16 mouse cellular contexts compared by ENCODE assay signal in genomic region chr10:34070999-34071492, GRCm38 (mm10). TPM values are rescaled to one million over a fixed set of nuclear protein-coding genes. Genes with fewer than 3 reads are reported as not detected.
DNase-seq lines count a peak whose midpoint lies in the region; ATAC-seq and TF ChIP-seq lines count a peak whose summit lies in the region.
"Had no signal": no experiment of that assay in that cellular context is flagged by ENCODE, and none has a peak within 500 bp of the region (broad histone marks: within the 10 kb centered on the region; RNA-seq: fewer than 3 reads in every experiment).

No protein-coding gene starts in this region.

- ATAC-seq in forebrain, embryonic 13.5 days = peak; percentile 77; the same call in 1 of the 2 replicates
- 0 out of 2 replicates have a peak, but pooled peaks have one; percentile 30 for ATAC-seq in limb, embryonic 14.5 days (ENCODE audit: low FRiP score, low read depth)
- peak; percentile 57; the same call in 1 of the 2 replicates for ATAC-seq in stomach, postnatal 0 days (ENCODE audit: low FRiP score, low TSS enrichment)
- ATAC-seq: hindbrain, embryonic 16.5 days; midbrain, embryonic 16.5 days had no signal

- H3K27ac ChIP-seq in forebrain, embryonic 13.5 days = no peak overlapping the region
- H3K27ac ChIP-seq in forebrain, embryonic 10.5 days = no peak overlapping the region
- no peak overlapping the region for H3K27ac ChIP-seq in limb, embryonic 14.5 days (replicated peaks; ENCODE audit: low read depth, low read length)
- H3K27ac ChIP-seq in limb, embryonic 10.5 days = no peak overlapping the region
- H3K27ac ChIP-seq in embryonic fibroblast, embryonic 13.5 days (ENCODE audit: insufficient read depth, low read length) = peak overlapping the region; percentile 83
- H3K27ac ChIP-seq in stomach, postnatal 0 days (replicated peaks) = no peak overlapping the region

- TF ChIP-seq CTCF in embryonic fibroblast, embryonic 13.5 days (IDR thresholded peaks at IDR 0.05; ENCODE audit: borderline replicate concordance, insufficient read depth, low read length) = no peak
- no peak for TF ChIP-seq CTCF in stomach, postnatal 0 days (IDR thresholded peaks at IDR 0.05; ENCODE audit: low read depth)

- TF ChIP-seq POLR2A in limb, embryonic 14.5 days (IDR thresholded peaks at IDR 0.05; ENCODE audit: borderline replicate concordance, extremely low read depth, insufficient read depth, insufficient read length) = no peak
- TF ChIP-seq POLR2A in embryonic fibroblast, embryonic 13.5 days (IDR thresholded peaks at IDR 0.05; ENCODE audit: low read depth, low read length) = no peak

- no peaks in the 10 kb centered on the region for H3K9me3 ChIP-seq in forebrain, embryonic 13.5 days (replicated peaks)
- H3K9me3 ChIP-seq in forebrain, embryonic 10.5 days = no peaks in the 10 kb centered on the region
- no peaks in the 10 kb centered on the region for H3K9me3 ChIP-seq in limb, embryonic 14.5 days (ENCODE audit: control insufficient read depth, low read length)
- no peaks in the 10 kb centered on the region for H3K9me3 ChIP-seq in limb, embryonic 10.5 days (replicated peaks)
- H3K9me3 ChIP-seq in stomach, postnatal 0 days (ENCODE audit: control insufficient read depth, low read length) = no peaks in the 10 kb centered on the region

- H3K27me3 ChIP-seq in forebrain, embryonic 13.5 days = no peaks in the 10 kb centered on the region
- no peaks in the 10 kb centered on the region for H3K27me3 ChIP-seq in forebrain, embryonic 10.5 days (ENCODE audit: poor library complexity, severe bottlenecking)
- H3K27me3 ChIP-seq in limb, embryonic 14.5 days (ENCODE audit: control insufficient read depth, insufficient read depth, low read length) = no peaks in the 10 kb centered on the region
- H3K27me3 ChIP-seq in limb, embryonic 10.5 days (ENCODE audit: low read depth, poor library complexity, severe bottlenecking) = no peaks in the 10 kb centered on the region
- H3K27me3 ChIP-seq in stomach, postnatal 0 days (ENCODE audit: control insufficient read depth, insufficient read depth, low read length) = no peaks in the 10 kb centered on the region

- peak overlapping the region; percentile 2 for H3K4me2 ChIP-seq in forebrain, embryonic 13.5 days
- no peak overlapping the region for H3K4me2 ChIP-seq in limb, embryonic 14.5 days (replicated peaks; ENCODE audit: low read depth, low read length, severe bottlenecking)
- 0 out of 2 replicates have a peak overlapping the region, but pooled peaks have one; percentile 12 for H3K4me2 ChIP-seq in stomach, postnatal 0 days (replicated peaks; ENCODE audit: low read depth)

- no peak for TF ChIP-seq EP300 in stomach, postnatal 0 days (optimal IDR thresholded peaks at IDR 0.05)

- H3K9ac ChIP-seq in forebrain, embryonic 13.5 days = no peak overlapping the region
- no peak overlapping the region for H3K9ac ChIP-seq in limb, embryonic 14.5 days (ENCODE audit: low read depth, low read length, severe bottlenecking)
- no peak overlapping the region for H3K9ac ChIP-seq in stomach, postnatal 0 days (ENCODE audit: low read length)

- 20% methylated on average over 5 of the region's 5 CpGs for WGBS in forebrain, embryonic 13.5 days
- WGBS in forebrain, embryonic 10.5 days = 62% methylated on average over 5 of the region's 5 CpGs
- 32% methylated on average over 5 of the region's 5 CpGs for WGBS in limb, embryonic 14.5 days
- WGBS in limb, embryonic 10.5 days = 48% methylated on average over 5 of the region's 5 CpGs
- 10% methylated on average over 5 of the region's 5 CpGs for WGBS in stomach, postnatal 0 days

- no peak overlapping the region for H3K4me3 ChIP-seq in forebrain, embryonic 13.5 days
- H3K4me3 ChIP-seq in forebrain, embryonic 10.5 days = no peak overlapping the region
- H3K4me3 ChIP-seq in limb, embryonic 14.5 days (replicated peaks; ENCODE audit: low read length) = no peak overlapping the region
- H3K4me3 ChIP-seq in limb, embryonic 10.5 days = no peak overlapping the region
- H3K4me3 ChIP-seq in embryonic fibroblast, embryonic 13.5 days (ENCODE audit: insufficient read depth, low read length) = no peak overlapping the region
- no peak overlapping the region for H3K4me3 ChIP-seq in stomach, postnatal 0 days (ENCODE audit: low read depth, low read length)

- no peaks in the 10 kb centered on the region for H3K36me3 ChIP-seq in forebrain, embryonic 13.5 days (ENCODE audit: poor library complexity, severe bottlenecking)
- no peaks in the 10 kb centered on the region for H3K36me3 ChIP-seq in forebrain, embryonic 10.5 days (replicated peaks)
- H3K36me3 ChIP-seq in limb, embryonic 14.5 days (ENCODE audit: control insufficient read depth, insufficient read depth, low read length) = no peaks in the 10 kb centered on the region
- no peaks in the 10 kb centered on the region for H3K36me3 ChIP-seq in limb, embryonic 10.5 days
- H3K36me3 ChIP-seq in stomach, postnatal 0 days (ENCODE audit: control insufficient read depth, insufficient read depth, low read length) = no peaks in the 10 kb centered on the region

- peaks cover 10% of the 10 kb centered on the region for H3K4me1 ChIP-seq in forebrain, embryonic 13.5 days
- peaks cover 10% of the 10 kb centered on the region for H3K4me1 ChIP-seq in forebrain, embryonic 10.5 days
- H3K4me1 ChIP-seq in limb, embryonic 14.5 days (ENCODE audit: control insufficient read depth, insufficient read depth, low read length) = no peaks in the 10 kb centered on the region
- H3K4me1 ChIP-seq in limb, embryonic 10.5 days = peaks cover 4% of the 10 kb centered on the region; the same call in 1 of the 2 replicates
- H3K4me1 ChIP-seq in embryonic fibroblast, embryonic 13.5 days (ENCODE audit: control insufficient read depth, insufficient read depth, low read length) = peaks cover 4% of the 10 kb centered on the region; the same call in 1 of the 2 replicates
- no peaks in the 10 kb centered on the region; the same call in 1 of the 2 replicates for H3K4me1 ChIP-seq in stomach, postnatal 0 days (replicated peaks; ENCODE audit: control insufficient read depth, insufficient read depth)

- DNase-seq in forebrain, embryonic 10.5 days (ENCODE audit: extremely low spot score, low spot score) = no peak
- DNase-seq in limb, embryonic 14.5 days (ENCODE audit: low spot score) = no peak
- no peak for DNase-seq in limb, embryonic 10.5 days (ENCODE audit: low spot score)
- DNase-seq in stomach, postnatal 0 days (ENCODE audit: low spot score) = no peak
- no peak for DNase-seq in natural killer cell, adult 2 months (ENCODE audit: low spot score in 2 of 2)
- no peak for DNase-seq in kidney, postnatal 36 days
- DNase-seq: cerebellum, postnatal 14 days; kidney, postnatal 4 days; liver; lung, postnatal 14 days; right cerebral cortex, postnatal 25 days had no signal

RNA-seq across cellular contexts. Expression of gene Calhm5, which starts 25.3 kb away (rescaled TPM):
- 0.18 and 0.28 TPM in 2 replicates for polyA plus RNA-seq in forebrain, embryonic 13.5 days (2015; fragmentation: Nextera tagmentation; extraction: Ambion mirVana)
- polyA plus RNA-seq in forebrain, embryonic 10.5 days (2016; fragmentation: Nextera tagmentation; extraction: Ambion mirVana) = 0.05 and 0.09 TPM in 2 replicates
- polyA plus RNA-seq in limb, embryonic 14.5 days (2012; rRNA removed) = 0.27 and 0.29 TPM in 2 replicates
- 0.51 and 0.54 TPM in 2 replicates for polyA plus RNA-seq in limb, embryonic 14.5 days (2014; fragmentation: Nextera tagmentation; extraction: Ambion mirVana)
- 0.04 and 0.05 TPM in 2 replicates for polyA plus RNA-seq in limb, embryonic 10.5 days (2016; fragmentation: Nextera tagmentation; extraction: Ambion mirVana)
- 2.0 and 2.7 TPM in 2 replicates for polyA plus RNA-seq in embryonic fibroblast, embryonic 13.5 days (2011; ENCODE audit: insufficient read length, low read depth, missing spikeins)
- 2.4 and 2.5 TPM in 2 replicates for polyA plus RNA-seq in stomach, postnatal 0 days (2015; fragmentation: Nextera tagmentation; extraction: Ambion mirVana)

RNA-seq across cellular contexts. Expression of gene Calhm4, which starts 26.9 kb away (rescaled TPM):
- not detected in 2 replicates for polyA plus RNA-seq in forebrain, embryonic 13.5 days (2015; fragmentation: Nextera tagmentation; extraction: Ambion mirVana)
- 0.04 TPM in 1 of 2 replicates, not detected in the other for polyA plus RNA-seq in forebrain, embryonic 10.5 days (2016; fragmentation: Nextera tagmentation; extraction: Ambion mirVana)
- polyA plus RNA-seq in limb, embryonic 14.5 days (2012; rRNA removed) = not detected in 2 replicates
- polyA plus RNA-seq in limb, embryonic 14.5 days (2014; fragmentation: Nextera tagmentation; extraction: Ambion mirVana) = not detected in 2 replicates
- polyA plus RNA-seq in limb, embryonic 10.5 days (2016; fragmentation: Nextera tagmentation; extraction: Ambion mirVana) = not detected in 2 replicates
- 0.14 TPM in 1 of 2 replicates, not detected in the other for polyA plus RNA-seq in embryonic fibroblast, embryonic 13.5 days (2011; ENCODE audit: insufficient read length, low read depth, missing spikeins)
- not detected in 2 replicates for polyA plus RNA-seq in stomach, postnatal 0 days (2015; fragmentation: Nextera tagmentation; extraction: Ambion mirVana)
- polyA plus RNA-seq: hindbrain, embryonic 16.5 days; midbrain, embryonic 16.5 days; stomach, embryonic 14.5 days had no signal

RNA-seq across cellular contexts. Expression of gene Trappc3l, which starts 33.6 kb away (rescaled TPM):
- polyA plus RNA-seq in forebrain, embryonic 13.5 days (2015; fragmentation: Nextera tagmentation; extraction: Ambion mirVana) = not detected in 2 replicates
- polyA plus RNA-seq in forebrain, embryonic 10.5 days (2016; fragmentation: Nextera tagmentation; extraction: Ambion mirVana) = not detected in 2 replicates
- not detected in 2 replicates for polyA plus RNA-seq in limb, embryonic 14.5 days (2012; rRNA removed)
- polyA plus RNA-seq in limb, embryonic 14.5 days (2014; fragmentation: Nextera tagmentation; extraction: Ambion mirVana) = not detected in 2 replicates
- polyA plus RNA-seq in limb, embryonic 10.5 days (2016; fragmentation: Nextera tagmentation; extraction: Ambion mirVana) = not detected in 2 replicates
- polyA plus RNA-seq in embryonic fibroblast, embryonic 13.5 days (2011; ENCODE audit: insufficient read length, low read depth, missing spikeins) = not detected in 2 replicates
- not detected in 2 replicates for polyA plus RNA-seq in stomach, postnatal 0 days (2015; fragmentation: Nextera tagmentation; extraction: Ambion mirVana)
- polyA plus RNA-seq: hindbrain, embryonic 16.5 days; midbrain, embryonic 16.5 days; stomach, embryonic 14.5 days had no signal

RNA-seq across cellular contexts. Expression of gene Rwdd1, which starts 51.6 kb away (rescaled TPM):
- 144 and 170 TPM in 2 replicates for polyA plus RNA-seq in forebrain, embryonic 13.5 days (2015; fragmentation: Nextera tagmentation; extraction: Ambion mirVana)
- 143 and 155 TPM in 2 replicates for polyA plus RNA-seq in forebrain, embryonic 10.5 days (2016; fragmentation: Nextera tagmentation; extraction: Ambion mirVana)
- 55.3 and 86.2 TPM in 2 replicates for polyA plus RNA-seq in limb, embryonic 14.5 days (2012; rRNA removed)
- 146 and 148 TPM in 2 replicates for polyA plus RNA-seq in limb, embryonic 14.5 days (2014; fragmentation: Nextera tagmentation; extraction: Ambion mirVana)
- polyA plus RNA-seq in limb, embryonic 10.5 days (2016; fragmentation: Nextera tagmentation; extraction: Ambion mirVana) = 141 and 150 TPM in 2 replicates
- 72.0 and 98.0 TPM in 2 replicates for polyA plus RNA-seq in embryonic fibroblast, embryonic 13.5 days (2011; ENCODE audit: insufficient read length, low read depth, missing spikeins)
- polyA plus RNA-seq in stomach, postnatal 0 days (2015; fragmentation: Nextera tagmentation; extraction: Ambion mirVana) = 104 and 109 TPM in 2 replicates

RNA-seq across cellular contexts. Expression of gene Calhm6, which starts 56.7 kb away (rescaled TPM):
- 0.21 and 0.33 TPM in 2 replicates for polyA plus RNA-seq in forebrain, embryonic 13.5 days (2015; fragmentation: Nextera tagmentation; extraction: Ambion mirVana)
- 0.47 and 0.56 TPM in 2 replicates for polyA plus RNA-seq in forebrain, embryonic 10.5 days (2016; fragmentation: Nextera tagmentation; extraction: Ambion mirVana)
- 1.2 and 1.7 TPM in 2 replicates for polyA plus RNA-seq in limb, embryonic 14.5 days (2012; rRNA removed)
- 0.96 and 1.5 TPM in 2 replicates for polyA plus RNA-seq in limb, embryonic 14.5 days (2014; fragmentation: Nextera tagmentation; extraction: Ambion mirVana)
- 0.69 and 0.95 TPM in 2 replicates for polyA plus RNA-seq in limb, embryonic 10.5 days (2016; fragmentation: Nextera tagmentation; extraction: Ambion mirVana)
- polyA plus RNA-seq in embryonic fibroblast, embryonic 13.5 days (2011; ENCODE audit: insufficient read length, low read depth, missing spikeins) = not detected in 2 replicates
- polyA plus RNA-seq in stomach, postnatal 0 days (2015; fragmentation: Nextera tagmentation; extraction: Ambion mirVana) = 0.74 and 1.1 TPM in 2 replicates
